Mouse (Mus musculus) stomach, embryonic 16.5 days (tissue): ENCODE results near the gene Pgam1. TPM values are rescaled to one million over a fixed set of nuclear protein-coding genes. Genes with fewer than 3 reads are reported as not detected.

Experiments
- ATAC-seq: fragments of 200-750 bp; cut with Nextera tagmentation; 2 replicates; pipeline ENCODE4 v1.8.0; 2017; ENCODE audit warnings: moderate number of reproducible peaks, moderate TSS enrichment; ENCODE audit not compliant: insufficient read depth, low FRiP score
- H3K27ac ChIP-seq: fragments of 300-500 bp; sonication (generic); 2 replicates; pipeline ENCODE4 v1.5.1; 2014; ENCODE audit warnings: low read length
- H3K27me3 ChIP-seq: fragments of 300-500 bp; sonication (generic); 2 replicates; pipeline ENCODE4 v1.6.1; 2014; ENCODE audit warnings: low read length, control low read depth, mixed read lengths; ENCODE audit not compliant: control insufficient read depth, insufficient read depth
- H3K36me3 ChIP-seq: fragments of 300-500 bp; sonication (generic); 2 replicates; pipeline ENCODE4 v1.6.1; 2014; ENCODE audit warnings: low read length; ENCODE audit not compliant: control insufficient read depth, insufficient read depth
- H3K4me1 ChIP-seq: fragments of 300-500 bp; sonication (generic); 2 replicates; pipeline ENCODE4 v1.6.1; 2014; ENCODE audit warnings: low read length, control low read depth, mixed read lengths; ENCODE audit not compliant: control insufficient read depth, insufficient read depth
- H3K4me2 ChIP-seq: fragments of 300-500 bp; sonication (generic); 2 replicates; pipeline ENCODE4 v1.6.1; 2014; ENCODE audit warnings: low read depth, low read length, mixed read lengths
- H3K4me3 ChIP-seq: fragments of 300-500 bp; sonication (generic); replicated peaks from 2 replicates; pipeline ENCODE4 v1.5.1; 2014; ENCODE audit warnings: mild to moderate bottlenecking, low read length
- H3K9ac ChIP-seq: fragments of 300-500 bp; sonication (generic); 2 replicates; pipeline ENCODE4 v1.6.1; 2014; ENCODE audit warnings: low read length
- H3K9me3 ChIP-seq: fragments of 300-500 bp; sonication (generic); replicated peaks from 2 replicates; pipeline ENCODE4 v1.6.1; 2016; ENCODE audit warnings: low read length, control low read depth; ENCODE audit not compliant: control insufficient read depth
- WGBS: fragments of 180-500 bp; shearing (Covaris S2); extraction: QIAGEN DNeasy Blood & Tissue Kit; methylation state at CpG from one replicate; pipeline ENCODE4 v1.1.7; 2014; 5-methylcytosine and 5-hydroxymethylcytosine counted together
- polyA plus RNA-seq: library from polyadenylated mRNA; unstranded; fragments of >200 nt; fragmentation: Nextera tagmentation; extraction: Ambion mirVana; gene quantifications from 2 replicates; pipeline ENCODE4 v1.2.1, GENCODE M21; 2015

Gene Pgam1
- polyA plus RNA-seq, 1 experiment from 2014 or later, result 706 TPM

- 34% methylated on average over 7 of the region's 7 CpGs for WGBS
- 0 out of 2 replicates have a peak overlapping the region, but pooled peaks have one; percentile 27 for H3K27ac ChIP-seq
Observed at GRCm38 (mm10) chr19:41894959-41895358, 16.8 kb upstream of the Pgam1 start.

DNA sequence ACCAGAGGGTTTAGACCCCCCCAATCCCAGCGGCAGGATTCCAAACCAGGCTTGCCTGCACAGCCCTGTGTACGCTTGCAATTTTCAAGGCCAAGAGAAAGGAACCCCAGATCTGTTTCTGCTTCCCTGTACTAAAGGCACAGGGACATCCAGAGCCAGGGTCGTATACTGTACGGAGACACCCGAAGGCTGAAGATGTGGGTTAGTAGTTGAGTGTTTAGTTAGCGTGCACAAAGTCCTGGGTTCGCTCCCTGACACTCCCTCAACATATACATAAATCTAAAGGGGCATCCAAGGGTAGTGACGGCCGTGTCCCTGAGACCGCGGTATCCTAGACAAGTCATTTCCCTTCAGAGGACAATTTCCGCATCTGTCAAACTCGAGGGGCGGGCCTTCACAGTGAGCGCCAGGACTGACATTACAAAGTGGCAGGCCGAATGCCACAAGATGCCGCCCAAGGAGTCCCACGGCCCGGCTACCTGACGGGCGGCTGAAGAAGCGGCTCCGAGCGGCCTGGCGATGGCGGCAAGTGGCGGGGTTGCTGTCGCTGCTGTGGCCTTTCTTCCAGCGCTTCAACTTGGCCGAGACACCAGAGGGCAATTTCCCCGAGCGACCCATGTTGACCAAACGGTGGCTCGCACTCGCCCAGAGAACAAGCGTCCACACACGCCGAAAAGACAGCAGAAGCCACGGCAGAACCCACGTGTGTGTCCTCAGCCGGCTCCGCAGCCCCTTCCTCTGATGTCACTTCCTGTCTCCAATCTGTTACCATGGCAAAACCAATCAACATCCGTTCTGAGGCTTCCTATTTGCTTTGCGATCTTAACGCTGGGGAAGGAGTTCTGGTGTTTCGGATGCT, 16.0 kb upstream of the Pgam1 start, which contains the start of gene Rrp12:
TSS of gene Rrp12 (minus strand) at position 714 of the 859 bp plus-strand sequence.
- Histone ChIP-seq H3K36me3 (no peaks in the 10 kb centered on the region; the same call in 1 of the 2 replicates), H3K4me3 (peak within 1 kb of the TSS; percentile 84), H3K9me3 (no peaks in the 10 kb centered on the region), H3K9ac (peak within 1 kb of the TSS; percentile 72), H3K27me3 (no peaks in the 10 kb centered on the region), H3K4me1 (peaks cover 8% of the 10 kb centered on the region), H3K27ac (0 out of 2 replicates have a peak within 1 kb of the TSS, but pooled peaks have one; percentile 27), H3K4me2 (peak within 1 kb of the TSS; percentile 89)
- 1% methylated on average over 46 of the region's 46 CpGs for WGBS
- peak; percentile 90; the same call in 1 of the 2 replicates for ATAC-seq

More at GRCm38 (mm10) chr19:41894959-41895358, 16.8 kb upstream of the Pgam1 start:
- no peaks in the 10 kb centered on the region for H3K27me3 ChIP-seq
- H3K4me3 ChIP-seq, result peak overlapping the region; percentile 84
- H3K36me3 ChIP-seq, result no peaks in the 10 kb centered on the region; the same call in 1 of the 2 replicates
- ATAC-seq, result no peak
- peak overlapping the region; percentile 89 for H3K4me2 ChIP-seq
- H3K9ac ChIP-seq, result peak overlapping the region; percentile 72
- H3K4me1 ChIP-seq, result peaks cover 8% of the 10 kb centered on the region
- H3K9me3 ChIP-seq, result no peaks in the 10 kb centered on the region

DNA sequence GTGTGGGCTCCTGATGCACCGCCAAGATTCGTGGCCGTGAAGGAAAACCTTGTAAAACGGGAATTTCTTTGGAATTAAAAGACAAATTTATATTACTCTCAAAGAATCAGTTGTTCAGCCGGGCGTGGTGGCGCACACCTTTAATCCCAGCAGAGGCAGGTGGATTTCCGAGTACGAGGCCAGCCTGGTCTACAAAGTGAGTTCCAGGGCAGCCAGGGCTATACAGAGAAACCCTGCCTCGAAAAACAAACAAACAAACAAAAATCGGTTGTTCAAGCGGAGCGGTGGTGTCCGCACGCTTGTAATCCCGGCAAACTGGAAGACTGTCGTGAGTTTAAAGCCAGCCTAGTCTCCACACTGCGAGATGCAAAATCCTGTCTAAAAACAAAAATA, 15.4 kb upstream of the Pgam1 start:
- no peaks in the 10 kb centered on the region for H3K27me3 ChIP-seq
- peak overlapping the region; percentile 72 for H3K9ac ChIP-seq
- peak overlapping the region; percentile 89 for H3K4me2 ChIP-seq
- WGBS, result 19% methylated on average over 18 of the region's 18 CpGs
- no peaks in the 10 kb centered on the region for H3K9me3 ChIP-seq
- H3K4me1 ChIP-seq, result peaks cover 8% of the 10 kb centered on the region
- no peaks in the 10 kb centered on the region; the same call in 1 of the 2 replicates for H3K36me3 ChIP-seq
- ATAC-seq, result no peak; the same call in 1 of the 2 replicates
- H3K4me3 ChIP-seq, result peak overlapping the region; percentile 84
- H3K27ac ChIP-seq, result 0 out of 2 replicates have a peak overlapping the region, but pooled peaks have one; percentile 27

GRCm38 (mm10) chr19:41898860-41899259, 12.9 kb upstream of the Pgam1 start:
- no peak overlapping the region for H3K4me3 ChIP-seq
- no peaks in the 10 kb centered on the region for H3K27me3 ChIP-seq
- WGBS, result 38% methylated on average over 4 of the region's 4 CpGs
- H3K4me1 ChIP-seq, result peaks cover 8% of the 10 kb centered on the region
- no peaks in the 10 kb centered on the region for H3K36me3 ChIP-seq
- no peak overlapping the region for H3K4me2 ChIP-seq
- no peak overlapping the region for H3K9ac ChIP-seq
- no peak overlapping the region for H3K27ac ChIP-seq
- no peak for ATAC-seq
- no peaks in the 10 kb centered on the region for H3K9me3 ChIP-seq

DNA sequence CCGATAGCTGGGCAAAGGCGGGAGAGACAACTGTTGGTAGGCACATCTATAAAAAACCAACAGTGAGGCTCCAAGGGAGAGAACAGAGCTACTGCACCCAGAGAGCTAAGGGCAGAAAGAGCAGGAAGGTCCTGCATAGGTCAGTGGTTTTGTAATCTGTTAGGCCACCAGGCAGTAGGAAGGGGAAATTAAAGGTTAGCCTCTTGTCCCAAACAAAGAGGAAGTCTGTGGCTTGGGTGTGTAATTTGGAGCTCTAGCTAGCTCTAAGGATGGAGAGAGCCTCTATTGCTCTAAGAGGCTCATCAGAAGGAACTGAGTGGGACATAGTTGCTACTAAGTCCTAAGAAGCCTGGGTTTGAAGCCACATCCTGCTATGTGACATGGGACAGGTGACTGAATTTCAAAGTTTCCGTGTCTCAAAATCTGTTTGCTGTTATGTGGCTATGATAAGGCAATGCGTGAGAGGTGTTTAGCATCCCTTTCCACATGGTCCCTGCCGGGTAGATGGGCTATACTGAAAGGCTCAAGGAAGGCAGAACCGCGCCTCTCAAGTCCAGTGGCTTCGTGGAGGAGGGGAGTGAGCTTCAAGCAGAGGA, 11.1 kb upstream of the Pgam1 start:
- Histone ChIP-seq H3K36me3 (no peaks in the 10 kb centered on the region), H3K4me1 (no peaks in the 10 kb centered on the region; the same call in 1 of the 2 replicates), H3K27ac (no peak overlapping the region), H3K4me3 (no peak overlapping the region), H3K4me2 (no peak overlapping the region), H3K9me3 (no peaks in the 10 kb centered on the region), H3K27me3 (no peaks in the 10 kb centered on the region), H3K9ac (no peak overlapping the region)
- ATAC-seq, result no peak
- WGBS, result 79% methylated on average over 8 of the region's 8 CpGs

DNA sequence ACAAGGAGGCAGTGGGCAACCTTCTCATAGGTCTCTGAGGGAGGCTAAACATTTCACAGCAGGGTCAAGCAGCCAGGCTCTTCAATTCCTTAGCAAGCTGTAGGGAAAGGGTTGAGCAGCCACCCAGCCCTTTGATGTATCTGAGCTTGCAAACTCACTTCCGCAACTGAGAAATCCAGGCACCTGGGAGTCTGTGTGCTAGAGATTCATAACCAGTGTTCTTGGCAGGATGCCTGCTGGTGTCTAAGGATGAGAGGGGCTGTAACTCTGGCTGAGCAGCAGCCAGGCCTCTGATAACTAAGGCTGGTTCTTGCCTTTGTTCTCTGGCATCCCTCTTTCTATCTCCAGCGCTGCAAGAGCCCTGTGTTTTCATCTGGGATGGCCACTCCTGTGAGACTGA, 10.0 kb upstream of the Pgam1 start:
- Histone ChIP-seq H3K4me1 (peaks cover under 1% of the 10 kb centered on the region; the same call in 1 of the 2 replicates), H3K27ac (no peak overlapping the region), H3K9me3 (no peaks in the 10 kb centered on the region), H3K9ac (no peak overlapping the region), H3K4me2 (no peak overlapping the region), H3K4me3 (no peak overlapping the region), H3K27me3 (no peaks in the 10 kb centered on the region), H3K36me3 (no peaks in the 10 kb centered on the region)
- WGBS, result 33% methylated on average over 2 of the region's 2 CpGs
- no peak for ATAC-seq

DNA sequence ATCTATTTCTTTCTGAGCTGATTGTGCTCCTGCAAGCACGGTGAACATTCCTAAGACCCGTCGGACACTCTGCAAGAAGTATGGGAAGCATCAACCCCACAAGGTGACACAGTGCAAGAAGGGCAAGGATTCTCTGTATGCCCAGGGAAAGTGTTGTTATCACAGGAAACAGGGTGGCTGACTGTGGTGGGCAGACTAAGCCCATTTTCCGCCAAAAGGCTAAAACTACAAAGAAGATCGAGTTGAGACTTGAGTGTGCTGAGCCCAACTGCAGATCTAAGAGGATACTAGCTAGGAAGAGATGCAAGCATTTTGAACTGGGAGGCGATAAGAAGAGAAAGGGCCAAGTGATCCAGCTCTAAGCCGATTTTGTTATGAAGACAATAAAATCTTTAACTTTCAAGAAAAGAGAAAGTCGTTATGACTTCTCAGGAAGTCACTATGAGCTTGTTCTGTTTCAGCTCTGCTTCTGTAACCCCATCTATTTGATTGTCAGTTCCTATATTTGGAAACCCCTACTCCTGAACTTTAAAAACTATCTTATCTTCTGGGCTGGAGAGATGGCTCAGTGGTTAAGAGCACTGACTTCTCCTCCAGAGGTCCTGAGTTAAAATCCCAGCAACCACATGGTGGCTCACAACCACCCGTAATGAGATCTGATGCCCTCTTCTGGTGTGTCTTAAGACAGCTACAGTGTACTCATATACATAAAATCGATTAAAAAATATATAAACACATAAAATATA, 8.7 kb upstream of the Pgam1 start:
- no peak overlapping the region for H3K4me2 ChIP-seq
- ATAC-seq, result no peak
- no peaks in the 10 kb centered on the region for H3K27me3 ChIP-seq
- H3K9ac ChIP-seq, result no peak overlapping the region
- H3K9me3 ChIP-seq, result no peaks in the 10 kb centered on the region
- peaks cover 14% of the 10 kb centered on the region for H3K4me1 ChIP-seq
- H3K4me3 ChIP-seq, result no peak overlapping the region
- no peak overlapping the region for H3K27ac ChIP-seq
- WGBS, result 77% methylated on average over 10 of the region's 10 CpGs
- no peaks in the 10 kb centered on the region for H3K36me3 ChIP-seq

GRCm38 (mm10) chr19:41905246-41905645, 6.5 kb upstream of the Pgam1 start:
- Histone ChIP-seq H3K4me1 (peaks cover 14% of the 10 kb centered on the region), H3K4me2 (no peak overlapping the region), H3K9ac (no peak overlapping the region), H3K4me3 (no peak overlapping the region), H3K27me3 (no peaks in the 10 kb centered on the region), H3K27ac (no peak overlapping the region), H3K9me3 (no peaks in the 10 kb centered on the region), H3K36me3 (no peaks in the 10 kb centered on the region)
- WGBS, result 90% methylated on average over 2 of the region's 2 CpGs
- no peak for ATAC-seq
